Mouse (Mus musculus) intestine, embryonic 14.5 days (tissue): ENCODE data around the gene Tom1l2. TPM values are rescaled to one million over a fixed set of nuclear protein-coding genes. Genes with fewer than 3 reads are reported as not detected.
A peak's percentile ranks its signal among the peaks of the same experiment; 100 is the strongest.

Source experiments
- ATAC-seq: fragments of 200-750 bp; cut with Nextera tagmentation; replicated peaks from 2 replicates; pipeline ENCODE4 v1.8.0; 2017; ENCODE audit warnings: low read depth, moderate number of reproducible peaks, moderate TSS enrichment, moderate library complexity; ENCODE audit not compliant: low FRiP score, low TSS enrichment
- DNase-seq: peaks from one replicate; pipeline ENCODE4 v3.0.0-alpha.2; 2018; ENCODE audit warnings: low spot score
- H3K27ac ChIP-seq: fragments of 300-500 bp; sonication (generic); 2 replicates; pipeline ENCODE4 v1.5.1; 2014; ENCODE audit warnings: low read depth, mild to moderate bottlenecking, control low read depth
- H3K27me3 ChIP-seq: fragments of 300-500 bp; sonication (generic); replicated peaks from 2 replicates; pipeline ENCODE4 v1.6.1; 2014; ENCODE audit warnings: low read length, control low read depth; ENCODE audit not compliant: control insufficient read depth, insufficient read depth
- H3K36me3 ChIP-seq: fragments of 300-500 bp; sonication (generic); 2 replicates; pipeline ENCODE4 v1.6.1; 2014; ENCODE audit warnings: low read length, control low read depth; ENCODE audit not compliant: control insufficient read depth, insufficient read depth
- H3K4me1 ChIP-seq: fragments of 300-500 bp; sonication (generic); replicated peaks from 2 replicates; pipeline ENCODE4 v1.6.1; 2014; ENCODE audit warnings: low read length, control low read depth, mixed read lengths; ENCODE audit not compliant: control insufficient read depth, insufficient read depth
- H3K4me2 ChIP-seq: fragments of 300-500 bp; sonication (generic); 2 replicates; pipeline ENCODE4 v1.6.1; 2014; ENCODE audit warnings: low read length
- H3K4me3 ChIP-seq: fragments of 300-500 bp; sonication (generic); 2 replicates; pipeline ENCODE4 v1.5.1; 2014; ENCODE audit warnings: low read depth, low read length, control low read depth, mixed read lengths
- H3K9ac ChIP-seq: fragments of 300-500 bp; sonication (generic); 2 replicates; pipeline ENCODE4 v1.6.1; 2014; ENCODE audit warnings: mild to moderate bottlenecking, low read length
- H3K9me3 ChIP-seq: fragments of 300-500 bp; sonication (generic); 2 replicates; pipeline ENCODE4 v1.6.1; 2016; ENCODE audit warnings: low read length, control low read depth; ENCODE audit not compliant: control insufficient read depth
- WGBS: fragments of 180-500 bp; shearing (Covaris S2); extraction: QIAGEN DNeasy Blood & Tissue Kit; methylation state at CpG from one replicate; pipeline ENCODE4 v1.1.7; 2014; 5-methylcytosine and 5-hydroxymethylcytosine counted together
- polyA plus RNA-seq: library from polyadenylated mRNA; unstranded; fragments of >200 nt; fragmentation: Nextera tagmentation; extraction: Ambion mirVana; gene quantifications from 2 replicates; pipeline ENCODE4 v1.2.1, GENCODE M21; 2014

Gene Tom1l2
- polyA plus RNA-seq, 1 experiment from 2014 or later: 19.4 TPM

DNA sequence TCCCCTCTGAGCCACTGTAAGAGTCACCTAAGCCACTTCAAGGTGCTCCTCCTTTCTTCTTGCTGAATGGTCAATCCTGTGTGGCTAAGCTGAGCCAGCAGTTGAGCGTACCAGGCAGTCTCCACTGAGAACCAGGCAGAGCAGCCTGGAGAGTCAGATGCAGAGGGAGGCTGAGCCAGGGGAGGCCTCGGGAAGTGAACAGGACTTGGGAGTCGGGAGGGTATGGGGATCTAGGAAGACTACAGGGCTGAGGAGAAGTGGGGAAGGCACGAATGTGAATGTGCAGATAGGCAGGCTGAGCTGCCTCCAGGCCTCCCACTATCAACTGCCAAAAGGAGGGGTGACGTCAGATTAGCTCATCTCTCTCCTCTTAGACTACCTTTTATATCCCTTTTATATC lies 34.0 kb downstream of the Tom1l2 start:
- ATAC-seq (no peak), DNase-seq (no peak)
- WGBS: 66% methylated on average over 5 of the region's 5 CpGs
- Histone ChIP-seq H3K36me3 (no peaks in the 10 kb centered on the region), H3K27ac (no peak overlapping the region), H3K9ac (no peak overlapping the region), H3K9me3 (no peaks in the 10 kb centered on the region), H3K4me2 (no peak overlapping the region), H3K4me3 (no peak overlapping the region), H3K27me3 (no peaks in the 10 kb centered on the region), H3K4me1 (peaks cover 33% of the 10 kb centered on the region)

DNA sequence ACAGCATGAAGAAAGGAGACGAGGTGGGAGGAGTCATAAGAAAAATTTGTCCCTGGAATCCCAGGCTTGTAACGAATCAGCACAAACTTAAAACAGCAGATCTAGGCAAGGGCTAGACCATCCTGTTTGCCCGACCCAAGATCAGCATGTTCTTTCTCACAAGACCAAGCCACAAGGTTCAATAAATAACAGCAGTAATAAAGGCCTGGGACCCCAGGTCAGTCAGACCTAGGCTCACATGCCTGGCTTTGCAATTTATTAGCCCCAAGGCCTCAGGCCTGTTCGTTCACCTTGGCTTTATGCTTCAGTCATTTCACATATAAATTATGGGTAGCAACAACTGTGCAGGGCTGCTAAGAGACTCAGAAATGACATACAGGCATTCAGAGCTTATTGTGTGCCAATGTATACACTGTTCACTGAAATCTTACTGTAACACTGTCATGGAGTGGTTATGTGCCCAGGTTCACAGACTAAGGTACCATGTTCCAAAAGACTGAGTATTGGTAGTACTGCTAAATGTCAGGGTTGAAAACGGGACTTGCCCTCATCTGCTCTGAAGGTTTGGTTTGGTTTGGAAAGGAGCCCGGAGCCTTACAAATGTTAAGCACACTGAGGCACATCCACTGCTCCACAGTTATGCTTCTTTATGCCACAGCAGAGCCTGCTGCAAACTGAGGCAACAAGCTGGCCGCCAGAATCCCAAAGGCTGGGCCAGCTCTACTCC lies 35.2 kb downstream of the Tom1l2 start:
- Histone ChIP-seq H3K27ac (no peak overlapping the region), H3K36me3 (no peaks in the 10 kb centered on the region), H3K4me3 (no peak overlapping the region), H3K4me1 (peaks cover 39% of the 10 kb centered on the region), H3K9me3 (no peaks in the 10 kb centered on the region), H3K4me2 (no peak overlapping the region), H3K27me3 (no peaks in the 10 kb centered on the region), H3K9ac (no peak overlapping the region)
- DNase-seq (no peak), ATAC-seq (no peak)
- WGBS: 62% methylated on average over 7 of the region's 7 CpGs

DNA sequence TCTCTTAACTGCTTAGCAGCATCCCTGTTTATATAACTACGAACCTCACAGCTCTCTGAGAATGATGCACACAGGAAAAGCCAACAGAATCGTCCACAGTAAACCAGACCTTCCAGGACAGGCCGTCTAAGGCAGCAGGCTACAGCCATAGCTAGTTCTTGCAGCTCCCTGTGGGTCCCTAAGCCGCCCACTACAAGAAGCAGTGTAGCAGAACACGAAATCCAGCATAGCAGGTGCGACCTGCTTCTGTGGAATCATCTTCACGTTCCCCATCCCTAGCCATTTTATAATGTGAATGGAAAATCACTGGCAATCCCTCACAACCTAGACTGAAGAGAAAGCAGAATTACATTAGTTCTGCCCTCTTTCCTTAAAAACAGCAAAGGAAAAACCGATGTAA lies 35.8 kb downstream of the Tom1l2 start:
- no peak overlapping the region for H3K4me3 ChIP-seq
- H3K9ac ChIP-seq: no peak overlapping the region
- no peak overlapping the region for H3K27ac ChIP-seq
- H3K9me3 ChIP-seq: no peaks in the 10 kb centered on the region
- H3K4me1 ChIP-seq: peaks cover 45% of the 10 kb centered on the region
- H3K27me3 ChIP-seq: no peaks in the 10 kb centered on the region
- WGBS: 65% methylated on average over 8 of the region's 8 CpGs
- H3K4me2 ChIP-seq: no peak overlapping the region
- DNase-seq (no peak), ATAC-seq (no peak)
- no peaks in the 10 kb centered on the region for H3K36me3 ChIP-seq

DNA sequence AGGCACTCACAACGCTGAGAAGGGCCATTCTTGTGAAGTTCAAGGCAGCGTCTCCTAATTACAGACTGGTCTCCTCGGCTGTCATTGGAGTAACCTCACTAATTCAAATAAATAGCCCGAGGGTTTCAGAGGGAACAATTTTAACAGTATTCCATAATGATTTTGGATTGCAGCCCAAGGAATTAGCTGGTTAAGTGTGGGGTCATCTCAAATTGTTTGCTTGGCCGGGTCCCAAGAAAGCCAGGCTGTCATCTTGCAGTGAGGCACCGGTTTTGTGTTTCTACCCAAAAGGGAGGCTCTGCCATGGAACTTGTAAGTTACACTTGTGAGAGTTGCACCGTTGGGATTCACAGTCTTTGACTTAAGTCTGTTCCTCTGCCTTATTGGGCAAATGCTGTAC lies 36.5 kb downstream of the Tom1l2 start:
- no peaks in the 10 kb centered on the region for H3K9me3 ChIP-seq
- peaks cover 51% of the 10 kb centered on the region for H3K4me1 ChIP-seq
- no peak overlapping the region for H3K4me2 ChIP-seq
- no peak for DNase-seq
- H3K27me3 ChIP-seq: no peaks in the 10 kb centered on the region
- no peak overlapping the region for H3K4me3 ChIP-seq
- H3K36me3 ChIP-seq: no peaks in the 10 kb centered on the region
- WGBS: 51% methylated on average over 7 of the region's 7 CpGs
- no peak overlapping the region for H3K9ac ChIP-seq
- ATAC-seq: no peak
- H3K27ac ChIP-seq: no peak overlapping the region

DNA sequence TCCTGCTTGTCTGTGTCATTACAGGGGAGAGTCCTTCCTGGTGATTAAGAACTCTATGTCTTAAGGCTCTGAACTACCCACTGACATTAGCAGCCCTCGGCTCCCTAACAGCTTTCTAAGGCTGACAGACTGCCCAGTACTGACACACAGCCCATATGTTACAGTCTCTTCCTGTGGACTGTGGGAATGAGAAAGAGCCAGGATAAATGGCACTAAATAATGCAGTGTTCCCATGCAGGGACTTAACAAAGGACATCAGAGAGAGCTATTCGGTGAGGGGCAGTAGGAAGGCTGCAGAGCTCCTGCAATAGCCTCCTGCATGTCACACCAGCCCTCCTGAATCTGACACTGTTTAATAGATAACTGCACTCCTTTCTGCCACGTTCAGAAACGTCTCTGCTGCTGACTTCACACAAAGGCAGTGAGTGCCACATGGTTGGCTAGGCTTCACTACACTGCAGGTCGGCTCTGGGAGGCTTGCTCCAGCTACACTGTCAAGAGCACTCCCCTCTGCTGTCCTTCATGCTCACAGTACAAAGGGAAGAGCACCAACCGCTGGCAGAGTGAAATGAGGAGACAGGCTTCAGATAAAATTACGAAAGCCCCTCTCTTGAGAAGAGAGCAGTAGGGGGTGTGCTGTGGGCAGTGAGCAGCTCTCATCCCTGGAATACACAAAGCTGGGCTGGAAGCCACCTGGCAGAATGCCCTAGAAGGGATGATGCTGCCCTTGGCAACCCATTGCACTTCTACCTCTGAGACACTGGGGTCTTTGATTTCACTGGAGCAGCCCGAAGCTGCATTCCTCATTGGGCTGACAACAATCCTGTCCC lies 41.5 kb downstream of the Tom1l2 start:
- H3K36me3 ChIP-seq: no peaks in the 10 kb centered on the region
- peaks cover 50% of the 10 kb centered on the region for H3K4me1 ChIP-seq
- DNase-seq: peak; percentile 80
- peak overlapping the region; percentile 3 for H3K4me2 ChIP-seq
- 5% methylated on average over 8 of the region's 8 CpGs for WGBS
- H3K27ac ChIP-seq: peak overlapping the region; percentile 77
- peak; percentile 57 for ATAC-seq
- no peak overlapping the region for H3K4me3 ChIP-seq
- H3K9me3 ChIP-seq: no peaks in the 10 kb centered on the region
- H3K9ac ChIP-seq: peak overlapping the region; percentile 17; the same call in 1 of the 2 replicates
- no peaks in the 10 kb centered on the region for H3K27me3 ChIP-seq

DNA sequence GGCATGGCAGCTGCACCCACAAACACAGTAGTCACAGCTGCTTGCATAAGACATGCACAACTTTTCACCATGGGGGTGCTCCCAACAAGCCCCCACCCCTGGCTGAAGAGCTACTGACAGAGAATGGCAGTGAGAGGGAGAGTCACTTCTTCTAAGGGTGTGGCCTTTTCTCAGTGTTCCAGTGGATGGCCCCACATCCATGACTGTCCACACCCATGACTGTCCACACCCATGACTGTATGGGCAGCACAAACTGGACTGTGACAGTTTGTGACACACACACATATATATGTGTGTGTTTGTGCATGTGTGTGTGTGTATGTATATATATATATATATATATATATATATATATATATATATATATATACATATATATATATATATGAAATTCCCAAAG lies 42.8 kb downstream of the Tom1l2 start:
- H3K9me3 ChIP-seq: no peaks in the 10 kb centered on the region
- H3K9ac ChIP-seq: no peak overlapping the region
- H3K4me2 ChIP-seq: no peak overlapping the region
- H3K27me3 ChIP-seq: no peaks in the 10 kb centered on the region
- no peak overlapping the region for H3K4me3 ChIP-seq
- no peaks in the 10 kb centered on the region for H3K36me3 ChIP-seq
- no peak for DNase-seq
- H3K4me1 ChIP-seq: peaks cover 46% of the 10 kb centered on the region
- peak overlapping the region; percentile 61; the same call in 1 of the 2 replicates for H3K27ac ChIP-seq
- ATAC-seq: no peak

DNA sequence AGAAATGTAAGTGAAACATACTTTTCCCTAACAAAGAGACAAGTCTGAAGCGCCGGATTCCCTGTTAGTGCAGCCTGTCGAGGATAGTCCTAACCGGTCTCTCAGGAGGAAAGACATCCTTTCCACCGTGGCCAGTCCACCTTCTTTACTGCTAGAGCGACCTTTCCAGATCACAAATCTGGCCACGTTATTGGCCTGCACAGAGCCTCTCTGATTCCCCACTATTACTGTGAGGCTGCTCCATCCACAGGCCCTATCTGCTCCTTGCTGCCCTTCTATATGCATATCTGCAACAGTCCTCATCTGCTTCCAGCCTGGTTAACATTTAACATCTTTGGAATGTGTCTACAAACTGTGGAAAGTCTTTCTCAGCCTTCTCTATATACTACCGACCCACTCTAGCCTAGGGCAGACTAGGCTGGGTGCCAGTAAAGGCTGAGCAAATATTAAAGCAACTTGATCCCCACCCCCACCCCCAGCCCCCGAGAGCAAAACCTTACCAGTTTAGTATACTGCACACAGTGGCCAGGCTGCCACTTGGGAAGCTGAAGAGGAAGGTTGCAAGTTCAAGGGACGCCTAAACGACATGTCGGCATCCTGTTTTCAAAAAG lies 44.1 kb downstream of the Tom1l2 start:
- Histone ChIP-seq H3K27ac (peak overlapping the region; percentile 61), H3K36me3 (no peaks in the 10 kb centered on the region), H3K4me3 (no peak overlapping the region), H3K27me3 (no peaks in the 10 kb centered on the region), H3K9me3 (no peaks in the 10 kb centered on the region), H3K4me2 (no peak overlapping the region), H3K9ac (no peak overlapping the region), H3K4me1 (peaks cover 46% of the 10 kb centered on the region)
- ATAC-seq: peak; percentile 51
- 49% methylated on average over 12 of the region's 12 CpGs for WGBS
- DNase-seq: peak; percentile 52

DNA sequence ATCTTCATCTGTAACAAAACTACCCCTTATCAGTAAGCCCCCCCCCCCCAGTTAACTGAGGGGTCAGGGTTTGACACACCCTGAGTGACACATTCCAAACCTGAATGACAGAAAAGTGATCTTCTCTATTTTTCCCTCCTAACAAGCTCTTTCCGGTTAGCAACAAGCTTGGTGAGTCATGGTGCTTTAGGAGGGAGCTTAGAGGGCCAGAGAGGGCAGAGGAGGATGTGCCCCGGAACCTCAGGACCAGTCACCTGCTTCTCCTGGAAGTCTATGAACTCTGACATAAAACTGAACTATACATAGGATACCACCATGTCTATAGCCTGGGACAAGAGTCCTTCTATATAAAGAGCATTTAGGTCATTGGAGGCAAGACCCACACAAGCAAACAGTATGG lies 44.6 kb downstream of the Tom1l2 start:
- H3K9me3 ChIP-seq: no peaks in the 10 kb centered on the region
- no peaks in the 10 kb centered on the region for H3K36me3 ChIP-seq
- H3K9ac ChIP-seq: no peak overlapping the region
- ATAC-seq (no peak), DNase-seq (no peak)
- H3K4me1 ChIP-seq: peaks cover 48% of the 10 kb centered on the region
- H3K4me3 ChIP-seq: no peak overlapping the region
- WGBS: 63% methylated on average over 2 of the region's 2 CpGs
- no peaks in the 10 kb centered on the region for H3K27me3 ChIP-seq
- H3K27ac ChIP-seq: peak overlapping the region; percentile 61
- H3K4me2 ChIP-seq: no peak overlapping the region
